Mouse (Mus musculus): ENCODE results near the gene Ren1.
A peak's percentile ranks its signal among the peaks of the same experiment; 100 is the strongest.

The Ren1 gene

GRCm38 (mm10) chr1:133375696-133376346, 25.5 kb downstream of the Ren1 start:
- no peak for DNase-seq (ENCODE audit: low read depth, low spot score)

- DNase-seq (ENCODE audit: low read depth, low spot score), result no peak
These were observed 27.2 kb downstream of the Ren1 start for GRCm38 (mm10) chr1:133377547-133377946.

- DNase-seq (ENCODE audit: low read depth, low spot score), result no peak
These were observed 29.1 kb downstream of the Ren1 start for GRCm38 (mm10) chr1:133379254-133379985.

DNA sequence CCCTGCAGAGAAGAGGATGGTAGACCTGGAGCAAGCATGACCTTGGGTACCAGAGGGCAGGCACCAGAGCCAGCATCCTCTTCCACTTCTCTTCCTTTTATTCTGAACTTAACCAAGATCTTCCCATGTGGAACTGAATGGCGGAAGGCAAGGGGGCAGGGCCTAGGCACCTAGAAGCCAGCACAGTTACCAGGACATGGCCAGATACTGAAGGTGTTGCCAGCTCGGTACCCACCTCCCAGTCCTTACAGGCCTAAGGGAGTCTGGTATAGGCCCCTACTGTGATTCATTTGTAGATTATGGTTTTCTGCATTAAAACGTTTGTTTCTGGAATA, 29.6 kb downstream of the Ren1 start:
- DNase-seq (ENCODE audit: low read depth, low spot score), result no peak

- DNase-seq (ENCODE audit: low read depth, low spot score), result peak; percentile 79
These were observed 30.2 kb downstream of the Ren1 start for GRCm38 (mm10) chr1:133380347-133381065.

- peak; percentile 63 for DNase-seq (ENCODE audit: low read depth, low spot score)
These were observed 31.7 kb downstream of the Ren1 start for GRCm38 (mm10) chr1:133382008-133382407.

- DNase-seq (ENCODE audit: low read depth, low spot score), result no peak
These were observed 32.3 kb downstream of the Ren1 start for GRCm38 (mm10) chr1:133382552-133383155.

GRCm38 (mm10) chr1:133383157-133383783, 33.0 kb downstream of the Ren1 start:
- no peak for DNase-seq (ENCODE audit: low read depth, low spot score)

DNA sequence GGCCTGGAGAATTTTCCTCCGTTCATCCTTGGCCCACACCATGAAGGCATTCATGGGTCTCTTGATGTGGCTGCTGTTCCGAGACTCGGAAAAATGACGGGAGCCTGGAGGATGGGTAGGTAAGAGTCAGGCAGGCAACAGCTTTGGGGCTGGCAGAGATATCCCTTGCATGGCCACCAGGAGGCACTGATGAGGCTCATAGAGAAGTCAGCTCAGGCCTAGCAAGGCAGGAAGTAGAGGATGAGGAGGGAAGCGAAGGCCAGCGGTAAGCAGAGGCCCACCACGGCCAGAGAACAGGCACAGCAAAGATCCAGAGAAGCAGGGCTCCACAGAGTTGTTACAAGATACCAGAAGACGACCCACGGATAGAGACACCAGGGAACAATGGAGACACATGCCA, 35.2 kb downstream of the Ren1 start:
- DNase-seq (ENCODE audit: low read depth, low spot score), result peak; percentile 89

DNA sequence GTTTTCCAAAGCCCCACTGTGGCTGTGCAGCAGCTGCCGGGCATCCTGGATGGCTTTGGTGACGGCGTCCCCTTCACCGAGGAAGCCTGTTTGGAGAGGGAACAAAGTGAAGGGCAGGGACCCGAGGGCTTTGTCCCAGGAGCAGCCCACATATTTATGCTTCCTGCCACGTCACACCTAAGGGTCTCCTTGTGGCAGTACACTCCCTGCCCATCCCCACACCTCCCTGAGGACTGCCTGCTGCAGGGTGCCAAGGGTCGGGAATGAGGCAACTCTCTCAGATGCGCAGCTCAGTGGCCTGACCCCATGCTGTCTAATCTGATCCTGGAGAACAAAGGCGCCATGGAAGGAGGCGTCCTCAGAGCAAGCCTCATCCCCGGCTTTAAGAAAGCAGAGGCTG, 35.9 kb downstream of the Ren1 start:
- peak; percentile 70 for DNase-seq (ENCODE audit: low read depth, low spot score)

GRCm38 (mm10) chr1:133387539-133388268, 37.4 kb downstream of the Ren1 start:
- no peak for DNase-seq (ENCODE audit: low read depth, low spot score)

GRCm38 (mm10) chr1:133394702-133395101, 44.4 kb downstream of the Ren1 start:
- no peak for DNase-seq (ENCODE audit: low read depth, low spot score)

DNA sequence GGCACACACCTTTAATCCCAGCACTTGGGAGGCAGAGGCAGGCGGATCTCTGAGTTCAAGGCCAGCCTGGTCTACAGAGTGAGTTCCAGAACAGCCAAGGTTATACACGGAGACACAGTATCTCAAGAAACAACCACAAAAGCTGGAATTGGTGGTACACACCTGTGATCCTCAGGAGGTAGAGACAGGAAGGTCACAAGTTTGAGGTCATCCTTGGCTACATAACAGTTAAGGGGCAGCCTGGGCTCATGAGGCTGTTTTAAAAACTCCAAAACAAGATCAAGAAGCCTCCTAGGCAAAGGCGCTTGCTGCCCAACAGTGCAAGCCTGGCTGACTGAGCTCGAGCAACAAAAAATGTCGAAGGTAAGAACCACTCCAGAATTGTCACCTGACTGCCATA, 46.4 kb downstream of the Ren1 start:
- DNase-seq (ENCODE audit: low read depth, low spot score), result peak; percentile 61

DNA sequence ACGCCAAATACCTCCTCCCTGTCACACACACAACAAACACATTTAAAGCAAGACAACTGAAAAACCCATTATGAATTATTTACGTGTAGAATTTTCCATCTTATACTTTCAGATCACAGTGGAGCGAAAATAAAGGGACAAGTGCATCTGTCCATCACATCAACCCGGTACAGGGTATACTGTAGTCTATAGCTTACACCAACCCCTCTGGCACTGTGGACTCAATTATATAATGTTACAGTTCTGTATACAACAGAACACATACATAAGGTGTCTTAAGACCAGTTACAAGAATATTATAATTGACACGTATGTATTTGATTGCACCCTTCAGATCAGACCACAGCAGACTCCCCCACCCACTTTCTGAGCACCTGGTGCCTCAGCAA, 46.8 kb downstream of the Ren1 start:
- DNase-seq (ENCODE audit: low read depth, low spot score), result no peak

GRCm38 (mm10) chr1:133397483-133398237, 47.4 kb downstream of the Ren1 start:
- peak; percentile 99 for DNase-seq (ENCODE audit: low read depth, low spot score)

DNA sequence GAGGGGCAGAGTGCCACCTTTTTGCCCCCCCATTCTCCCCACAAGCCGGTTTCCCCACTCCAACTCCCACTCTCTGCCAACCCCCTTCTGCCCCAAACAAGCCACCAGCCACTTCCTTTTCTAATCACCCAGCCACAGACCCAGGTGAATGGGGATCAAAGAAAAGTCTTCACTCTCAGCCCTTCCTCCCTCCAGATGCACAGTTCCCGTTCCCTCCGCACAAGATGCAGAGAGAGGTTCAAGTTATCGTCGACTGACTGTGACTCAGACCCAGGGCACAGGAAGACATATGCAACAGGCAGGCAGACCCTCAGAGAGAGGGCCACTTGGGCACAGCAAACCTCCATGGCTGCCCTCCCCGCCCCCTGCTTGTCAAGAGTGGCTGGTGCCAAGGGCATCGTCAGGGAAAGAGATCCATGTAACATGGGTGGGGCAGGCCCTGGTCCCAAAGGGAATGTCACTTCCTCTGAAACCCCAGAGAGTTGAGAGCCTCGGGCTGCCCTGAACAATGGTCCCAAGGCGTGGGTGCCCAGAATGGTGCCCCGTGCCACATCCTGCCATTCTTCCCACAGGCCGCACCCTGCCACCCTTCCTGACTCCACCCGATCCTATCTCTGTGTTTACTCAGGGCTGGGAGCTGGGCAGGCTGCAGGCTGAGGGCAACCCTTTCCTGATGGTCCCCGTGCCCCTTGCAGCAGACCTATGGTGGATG, 49.9 kb downstream of the Ren1 start:
- DNase-seq (ENCODE audit: low read depth, low spot score), result no peak

DNA sequence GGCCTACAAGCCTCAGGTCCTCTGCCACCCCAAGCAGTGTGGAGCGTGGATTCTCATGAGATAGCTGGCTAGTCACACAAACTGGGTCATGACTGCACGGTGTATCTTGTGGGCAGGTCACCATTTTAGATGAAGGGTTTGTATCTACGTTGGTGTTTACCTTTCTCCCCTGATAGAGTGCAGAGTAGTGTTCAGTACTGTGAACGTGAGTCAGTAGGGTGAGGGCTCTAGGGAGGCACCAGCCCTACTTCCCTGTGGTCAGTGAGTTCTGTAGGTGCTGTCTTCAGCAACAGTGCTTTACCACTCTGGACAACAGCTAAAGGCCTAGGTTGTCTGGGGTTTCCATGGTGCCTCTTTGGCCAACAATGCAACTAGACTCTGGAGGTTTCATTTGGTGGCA, 53.7 kb downstream of the Ren1 start:
- DNase-seq (ENCODE audit: low read depth, low spot score), result no peak

DNA sequence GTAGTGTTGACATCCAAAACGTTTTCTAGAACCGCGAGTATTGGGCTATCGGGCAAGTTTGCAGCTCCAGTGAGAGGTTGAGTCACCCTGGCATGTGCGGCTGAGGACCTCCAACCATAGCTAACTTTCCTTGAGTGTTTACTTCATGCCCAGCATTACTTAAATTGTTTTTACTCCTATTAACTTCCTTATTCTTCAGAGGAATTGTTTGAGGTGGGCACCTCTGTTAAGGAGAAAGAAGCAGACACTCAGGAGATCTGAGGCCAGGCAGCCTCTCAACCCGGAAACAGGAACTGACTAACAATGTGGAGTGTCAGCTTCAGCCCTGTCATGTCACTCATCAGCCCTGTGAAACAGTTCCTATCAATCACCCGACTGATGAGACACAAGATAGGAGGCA, 56.3 kb downstream of the Ren1 start:
- no peak for DNase-seq (ENCODE audit: low read depth, low spot score)

DNA sequence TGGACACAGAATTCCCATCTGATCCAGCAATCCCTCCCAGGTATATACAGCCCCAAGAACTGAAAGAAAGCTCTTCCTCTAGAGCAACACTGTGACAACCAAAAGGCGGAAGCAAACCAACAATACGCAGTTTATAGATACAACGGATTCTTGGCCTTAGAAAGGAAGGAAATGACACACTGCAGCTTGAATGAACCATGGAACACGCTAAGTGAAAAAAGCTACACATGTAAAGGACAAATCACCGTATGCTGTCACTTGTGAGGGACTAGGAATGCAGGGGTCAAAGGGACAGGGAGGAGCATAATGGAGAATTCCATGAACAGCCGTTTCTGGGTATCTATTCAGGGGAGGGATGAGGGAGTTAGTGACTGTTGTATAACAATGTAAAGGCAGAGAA, 57.1 kb downstream of the Ren1 start:
- DNase-seq (ENCODE audit: low read depth, low spot score), result no peak

GRCm38 (mm10) chr1:133408321-133408720, 58.0 kb downstream of the Ren1 start:
- no peak for DNase-seq (ENCODE audit: low read depth, low spot score)

All from R1 (cell line).